Mouse (Mus musculus) liver, embryonic 13.5 days (tissue): ENCODE results near the gene Gm49711. TPM values are rescaled to one million over a fixed set of nuclear protein-coding genes. Genes with fewer than 3 reads are reported as not detected.
"Not testable (repeated sequence)": the region's sequence is repeated elsewhere in the genome, so short reads cannot be mapped to it uniquely, and the experiment has no call there.

ENCODE experiments used
- ATAC-seq: fragments of 200-750 bp; cut with Nextera tagmentation; 2 replicates; pipeline ENCODE4 v1.8.0; 2017; ENCODE audit warnings: low read depth, mild to moderate bottlenecking, moderate number of reproducible peaks, moderate library complexity
- DNase-seq: peaks from one replicate; pipeline ENCODE4 v3.0.0; 2022
- H3K27ac ChIP-seq: fragments of 300-500 bp; sonication (generic); 2 replicates; pipeline ENCODE4 v1.5.1; 2015; ENCODE audit warnings: moderate library complexity, mild to moderate bottlenecking, inconsistent platforms
- H3K27me3 ChIP-seq: fragments of 300-500 bp; sonication (generic); 2 replicates; pipeline ENCODE4 v1.6.1; 2015; ENCODE audit warnings: mild to moderate bottlenecking, inconsistent platforms
- H3K36me3 ChIP-seq: fragments of 300-500 bp; sonication (generic); 2 replicates; pipeline ENCODE4 v1.6.1; 2015; ENCODE audit warnings: mild to moderate bottlenecking, inconsistent platforms
- H3K4me1 ChIP-seq: fragments of 300-500 bp; sonication (generic); replicated peaks from 2 replicates; pipeline ENCODE4 v1.6.1; 2015; ENCODE audit warnings: inconsistent platforms
- H3K4me2 ChIP-seq: fragments of 300-500 bp; sonication (generic); 2 replicates; pipeline ENCODE4 v1.6.1; 2015; ENCODE audit warnings: inconsistent platforms, mild to moderate bottlenecking, moderate library complexity
- H3K4me3 ChIP-seq: fragments of 300-500 bp; sonication (generic); replicated peaks from 2 replicates; pipeline ENCODE4 v1.5.1; 2015; ENCODE audit warnings: mild to moderate bottlenecking, inconsistent platforms
- H3K9ac ChIP-seq: fragments of 300-500 bp; sonication (generic); 2 replicates; pipeline ENCODE4 v1.6.1; 2015; ENCODE audit warnings: mild to moderate bottlenecking, inconsistent platforms
- H3K9me3 ChIP-seq: fragments of 300-500 bp; sonication (generic); replicated peaks from 2 replicates; pipeline ENCODE4 v1.6.1; 2016; ENCODE audit warnings: inconsistent platforms
- WGBS: fragments of 180-500 bp; shearing (Covaris S2); methylation state at CpG from one replicate; pipeline ENCODE4 v1.1.7; 2015; ENCODE audit not compliant: insufficient replicate concordance; 5-methylcytosine and 5-hydroxymethylcytosine counted together
- polyA plus RNA-seq: library from polyadenylated mRNA; unstranded; fragments of >200 nt; fragmentation: Nextera tagmentation; extraction: Ambion mirVana; gene quantifications from 2 replicates; pipeline ENCODE4 v1.2.1, GENCODE M21; 2015

Gene Gm49711
- polyA plus RNA-seq, 1 experiment from 2014 or later = not detected

DNA sequence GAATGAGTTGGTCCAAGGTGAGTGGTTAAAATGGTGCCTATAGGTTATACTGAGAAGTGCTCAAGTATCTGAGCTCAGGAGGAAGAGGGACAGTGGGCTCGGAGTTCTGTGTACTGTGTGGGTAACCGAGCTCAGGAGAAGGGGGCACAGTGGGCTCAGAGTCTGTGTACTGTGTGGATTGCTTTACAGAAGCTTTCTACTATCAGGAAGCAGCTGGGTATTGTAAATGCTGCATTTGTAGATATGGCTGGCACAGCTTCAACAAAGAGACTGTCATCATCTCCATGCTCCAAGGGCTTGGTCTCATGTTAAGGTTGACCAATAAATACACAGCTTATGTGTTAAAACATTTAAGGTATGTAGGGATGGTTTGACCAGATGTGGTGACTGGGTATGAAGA, 6.7 kb downstream of the Gm49711 start:
- Histone ChIP-seq H3K9ac (no peak overlapping the region), H3K9me3 (no peaks in the 10 kb centered on the region), H3K36me3 (peaks cover 58% of the 10 kb centered on the region), H3K4me1 (peaks cover 11% of the 10 kb centered on the region), H3K27ac (no peak overlapping the region), H3K4me3 (no peak overlapping the region), H3K4me2 (no peak overlapping the region), H3K27me3 (no peaks in the 10 kb centered on the region)
- no peak for ATAC-seq
- DNase-seq = no peak
- WGBS = 62% methylated on average over 2 of the region's 2 CpGs

DNA sequence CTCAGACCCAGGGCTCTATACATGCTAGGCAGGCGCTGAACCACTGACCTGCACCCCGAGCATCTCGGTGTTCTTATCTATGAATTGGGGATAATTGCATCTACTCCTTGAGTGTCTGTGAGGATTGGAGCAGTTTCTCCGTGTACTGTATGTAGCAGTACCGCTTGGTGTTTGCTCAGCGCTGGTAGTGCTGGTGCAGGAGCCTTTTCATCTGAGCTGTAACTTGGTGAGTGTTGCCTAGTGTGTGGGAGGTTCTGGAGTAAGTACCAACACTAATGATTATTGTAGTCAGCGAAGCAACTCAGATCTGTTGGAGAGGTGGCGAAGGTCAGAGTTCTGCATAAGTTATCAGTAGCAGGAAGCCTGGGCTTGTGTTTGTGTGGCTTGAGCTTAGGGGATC, 12.2 kb downstream of the Gm49711 start:
- Histone ChIP-seq H3K9ac (no peak overlapping the region), H3K4me1 (no peaks in the 10 kb centered on the region), H3K36me3 (peaks cover 48% of the 10 kb centered on the region), H3K9me3 (no peaks in the 10 kb centered on the region), H3K27me3 (no peaks in the 10 kb centered on the region), H3K4me3 (no peak overlapping the region), H3K27ac (no peak overlapping the region), H3K4me2 (no peak overlapping the region)
- 74% methylated on average over 8 of the region's 8 CpGs for WGBS
- DNase-seq = no peak
- no peak for ATAC-seq

DNA sequence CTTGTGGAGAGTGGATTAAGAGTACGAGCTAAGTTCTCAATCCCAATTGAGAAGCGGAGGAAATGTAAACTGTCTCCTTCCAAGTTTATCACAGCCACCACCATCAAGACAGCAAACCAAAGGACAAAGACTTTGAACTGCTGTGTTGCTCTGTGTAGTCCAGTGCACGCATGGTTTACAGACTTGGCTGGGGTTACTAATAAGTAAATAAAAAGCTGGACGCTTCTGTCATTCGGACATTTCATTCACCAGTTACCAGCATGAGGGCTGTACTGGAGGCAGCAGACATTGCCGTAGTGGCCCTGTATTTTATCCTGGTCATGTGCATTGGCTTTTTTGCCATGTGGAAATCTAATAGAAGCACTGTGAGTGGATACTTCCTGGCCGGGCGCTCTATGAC, 18.7 kb downstream of the Gm49711 start:
- no peak overlapping the region for H3K9ac ChIP-seq
- H3K4me1 ChIP-seq = no peaks in the 10 kb centered on the region
- H3K9me3 ChIP-seq = no peaks in the 10 kb centered on the region
- no peak for DNase-seq
- no peaks in the 10 kb centered on the region for H3K27me3 ChIP-seq
- ATAC-seq = no peak
- WGBS = 82% methylated on average over 8 of the region's 8 CpGs
- H3K4me2 ChIP-seq = no peak overlapping the region
- peaks cover 27% of the 10 kb centered on the region for H3K36me3 ChIP-seq
- H3K4me3 ChIP-seq = no peak overlapping the region
- H3K27ac ChIP-seq = no peak overlapping the region

DNA sequence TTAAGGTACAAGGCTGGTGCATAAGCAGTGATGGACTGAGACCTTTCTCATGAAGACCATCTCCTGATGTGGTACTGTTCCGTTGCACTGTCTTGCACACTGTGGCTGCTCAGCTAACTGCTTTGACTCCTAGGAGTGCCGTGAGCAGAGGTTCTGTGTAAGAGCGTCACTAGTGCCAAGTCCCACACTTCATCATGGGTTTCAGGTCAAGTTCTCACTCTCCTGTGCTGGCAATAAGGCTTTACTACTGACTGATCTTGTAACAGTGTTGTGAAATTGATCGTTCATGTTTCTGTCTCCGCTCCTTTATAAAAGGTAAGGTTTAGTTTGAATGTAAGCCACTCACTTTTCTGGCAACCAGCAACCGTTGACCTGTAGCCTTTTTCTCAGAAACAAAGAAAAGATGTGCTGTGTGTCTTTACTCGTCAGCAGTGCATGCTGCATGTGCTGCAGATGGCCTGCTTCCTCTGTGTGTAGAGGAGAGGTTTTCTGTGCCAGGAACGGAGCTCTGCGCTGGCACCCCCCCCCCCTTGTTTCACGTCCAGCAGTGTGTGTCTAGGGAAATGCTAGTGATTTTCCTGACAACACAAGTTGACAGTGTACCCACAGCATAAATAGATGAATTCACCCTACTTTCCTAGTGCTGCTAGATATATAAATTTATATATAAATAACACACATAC, 25.8 kb downstream of the Gm49711 start:
- Histone ChIP-seq H3K27me3 (no peaks in the 10 kb centered on the region), H3K4me1 (peaks cover under 1% of the 10 kb centered on the region; the same call in 1 of the 2 replicates), H3K9me3 (no peaks in the 10 kb centered on the region), H3K36me3 (peaks cover 16% of the 10 kb centered on the region), H3K27ac (no peak overlapping the region), H3K9ac (no peak overlapping the region), H3K4me2 (no peak overlapping the region), H3K4me3 (no peak overlapping the region)
- WGBS = 82% methylated on average over 10 of the region's 10 CpGs
- no peak for ATAC-seq
- no peak for DNase-seq

DNA sequence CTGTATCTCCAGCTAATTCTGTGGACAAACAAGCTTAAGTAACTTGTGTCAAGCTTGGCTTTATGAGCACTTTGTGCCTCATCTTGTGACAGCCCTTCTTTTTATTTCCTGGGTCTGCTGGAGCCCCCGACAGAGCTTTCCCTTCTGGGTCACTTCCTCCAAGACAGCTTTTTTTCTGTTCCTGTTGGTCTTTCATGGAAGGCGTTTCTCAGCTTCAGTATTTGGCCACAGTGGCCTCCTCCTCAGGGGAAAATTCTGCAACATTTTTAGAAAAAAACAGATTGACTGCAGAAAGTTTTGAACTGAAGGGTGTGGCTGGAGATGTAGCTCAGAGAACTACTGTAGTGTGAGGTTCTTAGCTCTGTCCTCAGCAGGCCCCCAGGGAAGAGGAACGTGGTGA, 31.1 kb downstream of the Gm49711 start:
- H3K4me2 ChIP-seq = no peak overlapping the region
- no peak overlapping the region for H3K4me3 ChIP-seq
- H3K36me3 ChIP-seq = no peaks in the 10 kb centered on the region
- DNase-seq (no peak), ATAC-seq (no peak)
- no peak overlapping the region for H3K27ac ChIP-seq
- WGBS = 33% methylated on average over 3 of the region's 3 CpGs
- peaks cover 5% of the 10 kb centered on the region; the same call in 1 of the 2 replicates for H3K4me1 ChIP-seq
- no peaks in the 10 kb centered on the region for H3K27me3 ChIP-seq
- no peaks in the 10 kb centered on the region for H3K9me3 ChIP-seq
- no peak overlapping the region for H3K9ac ChIP-seq

DNA sequence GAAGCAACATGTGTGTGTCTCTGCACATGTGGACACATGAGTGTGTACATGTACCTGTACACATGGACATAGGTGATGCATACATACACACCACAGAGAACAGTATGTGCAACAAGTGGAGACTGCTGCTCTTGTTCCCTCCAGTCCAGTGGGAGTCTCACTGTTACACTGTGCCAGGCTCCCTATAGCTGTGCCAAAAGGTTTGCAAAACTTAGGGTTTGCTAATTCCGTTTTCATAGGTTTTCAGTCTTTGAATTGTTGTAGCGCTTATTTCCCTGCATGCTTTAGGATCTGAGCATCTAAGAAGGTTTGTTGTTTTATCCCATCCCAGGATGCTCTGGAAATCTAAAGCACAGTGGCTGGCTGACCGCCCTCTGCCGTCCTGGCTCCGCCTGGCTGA, 33.8 kb downstream of the Gm49711 start:
- Histone ChIP-seq H3K4me3 (no peak overlapping the region), H3K36me3 (no peaks in the 10 kb centered on the region), H3K4me1 (peaks cover 5% of the 10 kb centered on the region; the same call in 1 of the 2 replicates), H3K9me3 (no peaks in the 10 kb centered on the region), H3K9ac (no peak overlapping the region), H3K4me2 (no peak overlapping the region), H3K27me3 (no peaks in the 10 kb centered on the region), H3K27ac (no peak overlapping the region)
- 73% methylated on average over 5 of the region's 5 CpGs for WGBS
- DNase-seq (no peak), ATAC-seq (no peak)

DNA sequence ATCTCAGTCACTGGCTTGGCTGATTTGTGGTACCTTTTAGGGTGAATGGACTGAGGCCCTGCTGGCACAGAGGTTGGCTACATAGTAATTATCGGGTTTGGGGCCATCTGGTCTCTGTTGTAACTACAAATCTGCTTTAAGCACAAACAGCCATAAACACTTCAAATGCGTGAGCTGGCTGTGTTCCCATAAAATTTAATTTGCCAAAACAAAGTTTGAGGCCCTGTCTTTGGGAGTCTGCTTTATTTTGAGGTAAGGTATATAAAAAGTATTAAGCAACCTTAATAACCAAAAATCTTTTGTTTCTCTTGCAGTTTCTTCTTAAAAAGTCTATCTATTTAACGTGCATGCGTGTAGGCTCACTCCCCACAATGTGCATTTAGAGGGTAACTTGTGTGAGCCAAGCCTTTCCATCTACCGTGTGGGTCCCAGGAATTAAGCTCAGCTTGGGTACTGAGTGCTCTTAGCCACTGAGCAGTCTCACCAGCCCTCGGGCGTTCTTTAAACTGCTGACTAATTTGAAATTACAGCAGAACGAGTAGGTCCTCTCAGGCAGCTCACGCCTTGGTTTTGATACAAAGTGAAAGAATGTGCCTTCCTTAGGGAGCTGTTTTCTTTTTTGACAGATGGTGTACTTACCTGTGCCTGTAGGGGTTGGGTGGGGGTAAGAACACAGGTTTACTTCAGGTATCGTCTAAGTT, 40.4 kb downstream of the Gm49711 start:
- Histone ChIP-seq H3K27ac (no peak overlapping the region), H3K36me3 (0 out of 2 replicates have a peak, but pooled peaks cover 9% of the 10 kb centered on the region), H3K4me3 (no peak overlapping the region), H3K9ac (no peak overlapping the region), H3K27me3 (no peaks in the 10 kb centered on the region), H3K9me3 (no peaks in the 10 kb centered on the region), H3K4me1 (no peaks in the 10 kb centered on the region), H3K4me2 (no peak overlapping the region)
- WGBS = 77% methylated on average over 10 of the region's 10 CpGs
- no peak for ATAC-seq
- DNase-seq = no peak

DNA sequence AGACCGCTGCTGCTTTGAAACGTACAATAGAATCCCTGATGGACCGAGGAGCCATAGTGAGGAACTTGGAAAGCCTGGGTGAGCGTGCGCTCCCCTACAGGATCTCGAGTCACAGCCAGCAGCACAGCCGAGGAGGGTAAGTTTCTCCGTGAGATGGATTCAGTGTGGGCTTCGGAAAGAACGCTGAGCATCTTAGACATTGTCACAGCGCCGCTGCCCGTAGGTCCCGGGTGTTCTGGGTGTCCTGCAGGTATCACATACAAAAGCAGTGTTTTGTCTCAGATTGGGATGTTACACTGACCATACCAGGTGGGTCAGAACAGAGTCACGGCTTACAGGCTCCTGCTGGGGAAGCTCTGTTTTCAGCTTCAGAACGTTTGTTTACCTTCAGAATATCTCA, 41.5 kb downstream of the Gm49711 start:
- DNase-seq (no peak), ATAC-seq (no peak)
- Histone ChIP-seq H3K9ac (no peak overlapping the region), H3K36me3 (0 out of 2 replicates have a peak, but pooled peaks cover 9% of the 10 kb centered on the region), H3K9me3 (no peaks in the 10 kb centered on the region), H3K4me2 (no peak overlapping the region), H3K27ac (no peak overlapping the region), H3K27me3 (no peaks in the 10 kb centered on the region), H3K4me3 (no peak overlapping the region), H3K4me1 (no peaks in the 10 kb centered on the region)
- WGBS = 79% methylated on average over 16 of the region's 16 CpGs

DNA sequence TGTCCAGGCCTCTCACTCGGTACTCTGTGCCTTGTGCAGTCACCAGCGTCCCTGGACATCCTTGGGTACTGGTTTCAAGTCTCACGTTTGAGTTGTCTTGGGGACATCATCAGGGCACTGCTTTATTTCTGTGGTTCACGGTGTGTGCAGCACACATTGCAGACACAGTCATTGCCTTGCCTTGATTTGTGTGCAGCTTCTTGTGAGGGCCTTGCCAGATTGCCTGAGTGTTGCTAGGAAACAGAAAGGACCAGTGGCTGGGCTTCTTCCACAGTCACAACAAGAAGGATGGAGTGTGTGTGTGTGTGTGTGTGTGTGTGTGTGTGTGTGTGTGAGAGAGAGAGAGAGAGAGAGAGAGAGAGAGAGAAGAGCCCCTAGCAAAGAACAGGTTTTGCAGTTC, 42.0 kb downstream of the Gm49711 start:
- Histone ChIP-seq H3K9me3 (no peaks in the 10 kb centered on the region), H3K36me3 (0 out of 2 replicates have a peak, but pooled peaks cover 9% of the 10 kb centered on the region), H3K4me1 (no peaks in the 10 kb centered on the region), H3K4me2 (no peak overlapping the region), H3K27me3 (no peaks in the 10 kb centered on the region), H3K4me3 (no peak overlapping the region), H3K27ac (no peak overlapping the region), H3K9ac (no peak overlapping the region)
- ATAC-seq = no peak
- WGBS = 69% methylated on average over 4 of the region's 4 CpGs
- no peak for DNase-seq

DNA sequence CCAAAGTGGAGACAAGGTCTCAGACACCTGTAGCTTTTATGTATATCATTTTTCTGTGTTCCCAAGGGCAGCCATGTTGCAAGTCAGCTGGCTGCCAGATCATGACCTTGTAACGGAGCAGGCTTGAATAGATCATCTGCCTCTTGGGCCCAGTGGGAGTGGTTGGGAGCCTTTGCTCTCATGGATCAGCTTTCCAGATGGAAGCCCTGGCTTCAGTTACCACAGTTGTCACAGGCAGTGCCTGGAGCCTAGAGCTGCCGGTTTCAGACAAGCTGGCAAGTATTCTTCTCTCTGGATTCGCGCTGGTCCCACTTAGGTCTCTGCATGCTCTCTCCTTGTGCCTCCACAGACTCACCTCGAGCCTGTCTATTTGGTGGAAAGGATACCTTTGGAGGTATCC, 44.0 kb downstream of the Gm49711 start:
- Histone ChIP-seq H3K36me3 (0 out of 2 replicates have a peak, but pooled peaks cover 9% of the 10 kb centered on the region), H3K4me2 (no peak overlapping the region), H3K9me3 (no peaks in the 10 kb centered on the region), H3K4me1 (no peaks in the 10 kb centered on the region), H3K4me3 (no peak overlapping the region), H3K27ac (no peak overlapping the region), H3K9ac (no peak overlapping the region), H3K27me3 (no peaks in the 10 kb centered on the region)
- ATAC-seq = no peak
- no peak for DNase-seq
- WGBS = 78% methylated on average over 5 of the region's 5 CpGs

DNA sequence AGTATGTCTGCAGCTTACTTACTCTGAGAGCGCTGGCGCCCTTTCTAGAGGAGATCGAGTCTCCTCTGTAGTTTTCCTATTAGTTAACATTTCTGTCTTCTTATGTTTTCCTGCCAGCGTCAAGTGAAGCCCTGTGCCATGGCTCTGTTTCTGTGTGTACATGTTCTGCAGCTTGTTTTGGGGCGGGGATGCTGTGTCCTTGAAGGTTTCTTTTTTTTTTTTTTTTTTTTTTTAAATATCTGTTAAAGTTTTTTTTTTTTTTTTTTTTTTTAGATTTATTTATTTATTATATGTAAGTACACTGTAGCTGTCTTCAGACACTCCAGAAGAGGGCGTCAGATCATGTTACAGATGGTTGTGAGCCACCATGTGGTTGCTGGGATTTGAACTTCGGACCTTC, 44.8 kb downstream of the Gm49711 start:
- H3K4me2 ChIP-seq, DNase-seq, H3K9me3 ChIP-seq, H3K4me1 ChIP-seq, ATAC-seq, H3K27me3 ChIP-seq, H3K9ac ChIP-seq, H3K36me3 ChIP-seq, H3K27ac ChIP-seq, H3K4me3 ChIP-seq: not testable (repeated sequence)
- 78% methylated on average over 7 of the region's 7 CpGs for WGBS
